Mouse (Mus musculus) intestine, embryonic 16.5 days (tissue): ENCODE data around the gene Ssh2. TPM values are rescaled to one million over a fixed set of nuclear protein-coding genes. Genes with fewer than 3 reads are reported as not detected.

Experiments
- ATAC-seq: fragments of 200-750 bp; cut with Nextera tagmentation; 2 replicates; pipeline ENCODE4 v1.8.0; 2017; ENCODE audit warnings: moderate TSS enrichment, moderate library complexity
- H3K27ac ChIP-seq: fragments of 300-500 bp; sonication (generic); 2 replicates; pipeline ENCODE4 v1.5.1; 2014; ENCODE audit warnings: mild to moderate bottlenecking, low read length
- H3K27me3 ChIP-seq: fragments of 300-500 bp; sonication (generic); replicated peaks from 2 replicates; pipeline ENCODE4 v1.6.1; 2014; ENCODE audit warnings: low read length, control low read depth, mixed read lengths; ENCODE audit not compliant: control insufficient read depth, insufficient read depth
- H3K36me3 ChIP-seq: fragments of 300-500 bp; sonication (generic); 2 replicates; pipeline ENCODE4 v1.6.1; 2014; ENCODE audit warnings: low read length, control low read depth; ENCODE audit not compliant: control insufficient read depth, insufficient read depth
- H3K4me1 ChIP-seq: fragments of 300-500 bp; sonication (generic); 2 replicates; pipeline ENCODE4 v1.6.1; 2014; ENCODE audit warnings: low read length, control low read depth, mixed read lengths; ENCODE audit not compliant: control insufficient read depth, insufficient read depth
- H3K4me2 ChIP-seq: fragments of 300-500 bp; sonication (generic); 2 replicates; pipeline ENCODE4 v1.6.1; 2014; ENCODE audit warnings: low read depth, low read length, control low read depth
- H3K4me3 ChIP-seq: fragments of 300-500 bp; sonication (generic); 2 replicates; pipeline ENCODE4 v1.5.1; 2014; ENCODE audit warnings: mild to moderate bottlenecking, low read length
- H3K9ac ChIP-seq: fragments of 300-500 bp; sonication (generic); 2 replicates; pipeline ENCODE4 v1.6.1; 2014; ENCODE audit warnings: low read depth, low read length
- H3K9me3 ChIP-seq: fragments of 300-500 bp; sonication (generic); 2 replicates; pipeline ENCODE4 v1.6.1; 2016; ENCODE audit warnings: low read length, control low read depth; ENCODE audit not compliant: control insufficient read depth
- WGBS: fragments of 180-500 bp; shearing (Covaris S2); extraction: QIAGEN DNeasy Blood & Tissue Kit; methylation state at CpG from one replicate; pipeline ENCODE4 v1.1.7; 2014; 5-methylcytosine and 5-hydroxymethylcytosine counted together
- polyA plus RNA-seq: library from polyadenylated mRNA; unstranded; fragments of >200 nt; fragmentation: Nextera tagmentation; extraction: Ambion mirVana; gene quantifications from 2 replicates; pipeline ENCODE4 v1.2.1, GENCODE M21; 2015

The Ssh2 gene
- polyA plus RNA-seq, 1 experiment from 2014 or later = 5.0 TPM

- ATAC-seq = no peak
- peak within 1 kb of the TSS; percentile 22; the same call in 1 of the 2 replicates for H3K4me2 ChIP-seq
- H3K27ac ChIP-seq = peak within 1 kb of the TSS; percentile 11; the same call in 1 of the 2 replicates
- H3K36me3 ChIP-seq = no peaks in the 10 kb centered on the region
- H3K9me3 ChIP-seq = no peaks in the 10 kb centered on the region
- 65% methylated on average over 6 of the region's 6 CpGs for WGBS
- H3K4me3 ChIP-seq = no peak within 1 kb of the TSS
- no peaks in the 10 kb centered on the region for H3K27me3 ChIP-seq
- no peak within 1 kb of the TSS for H3K9ac ChIP-seq
- peaks cover 11% of the 10 kb centered on the region; the same call in 1 of the 2 replicates for H3K4me1 ChIP-seq
Observed at GRCm38 (mm10) chr11:77188868-77189267, 27.2 kb upstream of the Ssh2 start, which contains the start of gene Efcab5. TSS of gene Efcab5 (minus strand) at chr11:77188968.

GRCm38 (mm10) chr11:77193410-77193809 is 22.7 kb upstream of the Ssh2 start:
- no peak overlapping the region for H3K4me3 ChIP-seq
- peak; percentile 31; the same call in 1 of the 2 replicates for ATAC-seq
- peaks cover 22% of the 10 kb centered on the region; the same call in 1 of the 2 replicates for H3K4me1 ChIP-seq
- H3K27me3 ChIP-seq = no peaks in the 10 kb centered on the region
- H3K4me2 ChIP-seq = no peak overlapping the region
- H3K27ac ChIP-seq = peak overlapping the region; percentile 33
- no peak overlapping the region for H3K9ac ChIP-seq
- no peaks in the 10 kb centered on the region for H3K36me3 ChIP-seq
- H3K9me3 ChIP-seq = no peaks in the 10 kb centered on the region
- 44% methylated on average over 5 of the region's 5 CpGs for WGBS

- ATAC-seq = peak; percentile 78
- Histone ChIP-seq H3K27ac (peak overlapping the region; percentile 57), H3K9me3 (no peaks in the 10 kb centered on the region), H3K9ac (no peak overlapping the region), H3K36me3 (no peaks in the 10 kb centered on the region), H3K4me3 (no peak overlapping the region), H3K27me3 (no peaks in the 10 kb centered on the region), H3K4me2 (no peak overlapping the region), H3K4me1 (peaks cover 20% of the 10 kb centered on the region; the same call in 1 of the 2 replicates)
- WGBS = 38% methylated on average over 6 of the region's 6 CpGs
Observed at GRCm38 (mm10) chr11:77193941-77194553, 22.0 kb upstream of the Ssh2 start.

GRCm38 (mm10) chr11:77194762-77195161 is 21.3 kb upstream of the Ssh2 start:
- no peak overlapping the region for H3K27ac ChIP-seq
- H3K4me3 ChIP-seq = no peak overlapping the region
- WGBS = 49% methylated on average over 1 of the region's 1 CpGs
- no peaks in the 10 kb centered on the region for H3K27me3 ChIP-seq
- H3K9me3 ChIP-seq = no peaks in the 10 kb centered on the region
- H3K4me1 ChIP-seq = peaks cover 20% of the 10 kb centered on the region; the same call in 1 of the 2 replicates
- H3K9ac ChIP-seq = no peak overlapping the region
- no peak for ATAC-seq
- H3K4me2 ChIP-seq = no peak overlapping the region
- H3K36me3 ChIP-seq = no peaks in the 10 kb centered on the region

GRCm38 (mm10) chr11:77195360-77196109 is 20.6 kb upstream of the Ssh2 start:
- Histone ChIP-seq H3K27ac (peak overlapping the region; percentile 75), H3K36me3 (no peaks in the 10 kb centered on the region), H3K9ac (no peak overlapping the region), H3K4me2 (no peak overlapping the region), H3K4me3 (no peak overlapping the region), H3K4me1 (peaks cover 20% of the 10 kb centered on the region; the same call in 1 of the 2 replicates), H3K27me3 (no peaks in the 10 kb centered on the region), H3K9me3 (no peaks in the 10 kb centered on the region)
- ATAC-seq = no peak
- WGBS = 66% methylated on average over 11 of the region's 11 CpGs

- H3K27ac ChIP-seq = peak overlapping the region; percentile 75
- H3K9ac ChIP-seq = no peak overlapping the region
- H3K9me3 ChIP-seq = no peaks in the 10 kb centered on the region
- H3K4me2 ChIP-seq = no peak overlapping the region
- peak; percentile 30; the same call in 1 of the 2 replicates for ATAC-seq
- WGBS = 38% methylated on average over 4 of the region's 4 CpGs
- H3K27me3 ChIP-seq = no peaks in the 10 kb centered on the region
- peaks cover 20% of the 10 kb centered on the region; the same call in 1 of the 2 replicates for H3K4me1 ChIP-seq
- no peak overlapping the region for H3K4me3 ChIP-seq
- H3K36me3 ChIP-seq = no peaks in the 10 kb centered on the region
Observed at GRCm38 (mm10) chr11:77196181-77197143, 19.6 kb upstream of the Ssh2 start.

GRCm38 (mm10) chr11:77199636-77200035 is 16.5 kb upstream of the Ssh2 start:
- H3K36me3 ChIP-seq = no peaks in the 10 kb centered on the region
- peaks cover 11% of the 10 kb centered on the region; the same call in 1 of the 2 replicates for H3K4me1 ChIP-seq
- H3K4me2 ChIP-seq = no peak overlapping the region
- ATAC-seq = peak; percentile 80
- H3K9ac ChIP-seq = no peak overlapping the region
- H3K27ac ChIP-seq = peak overlapping the region; percentile 38
- WGBS = 33% methylated on average over 4 of the region's 4 CpGs
- H3K27me3 ChIP-seq = no peaks in the 10 kb centered on the region
- H3K9me3 ChIP-seq = no peaks in the 10 kb centered on the region
- no peak overlapping the region for H3K4me3 ChIP-seq

- Histone ChIP-seq H3K4me1 (peaks cover 8% of the 10 kb centered on the region; the same call in 1 of the 2 replicates), H3K27me3 (no peaks in the 10 kb centered on the region), H3K9me3 (no peaks in the 10 kb centered on the region), H3K4me3 (no peak overlapping the region), H3K36me3 (no peaks in the 10 kb centered on the region), H3K9ac (no peak overlapping the region), H3K4me2 (no peak overlapping the region), H3K27ac (no peak overlapping the region)
- ATAC-seq = no peak
- 55% methylated on average over 1 of the region's 1 CpGs for WGBS
Observed at GRCm38 (mm10) chr11:77200703-77201102, 15.4 kb upstream of the Ssh2 start.
